Comparison of ENCODE assay signal across 10 mouse cellular contexts in the genomic region with DNA sequence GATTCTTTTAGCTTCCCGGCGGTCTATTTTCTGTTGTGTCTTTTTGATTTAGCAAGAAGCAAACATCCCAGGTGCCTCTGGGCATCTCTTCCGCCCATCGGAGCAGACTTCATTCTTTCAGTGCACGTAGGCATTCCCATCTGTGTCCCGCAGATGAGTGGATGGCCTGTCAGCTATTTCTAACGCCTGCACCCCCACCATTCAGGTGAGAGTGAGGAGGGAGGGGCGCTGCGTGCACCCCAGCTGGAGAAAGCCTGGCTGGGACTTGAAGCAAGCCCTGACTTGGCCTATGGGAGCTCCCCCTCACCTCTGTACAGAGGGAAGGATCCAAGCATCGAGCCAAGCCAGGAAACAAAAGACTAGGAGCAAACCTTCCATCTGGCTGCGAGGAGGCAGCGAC. TPM values are rescaled to one million over a fixed set of nuclear protein-coding genes. Genes with fewer than 3 reads are reported as not detected.
DNase-seq lines count a peak whose midpoint lies in the region; ATAC-seq and TF ChIP-seq lines count a peak whose summit lies in the region.
"Had no signal": no experiment of that assay in that cellular context is flagged by ENCODE, and none has a peak within 500 bp of the region (broad histone marks: within the 10 kb centered on the region; RNA-seq: fewer than 3 reads in every experiment).

No protein-coding gene starts in this region.

- peaks cover 60% of the 10 kb centered on the region for H3K4me1 ChIP-seq in heart, embryonic 10.5 days
- H3K4me1 ChIP-seq in E14TG2a.4 (replicated peaks; ENCODE audit: low read depth, low read length), result peaks cover 35% of the 10 kb centered on the region
- peaks cover 37% of the 10 kb centered on the region for H3K4me1 ChIP-seq in forebrain, embryonic 15.5 days
- peaks cover 42% of the 10 kb centered on the region for H3K4me1 ChIP-seq in limb, embryonic 15.5 days

- 13% methylated on average over 12 of the region's 12 CpGs for WGBS in heart, embryonic 10.5 days
- 6% methylated on average over 12 of the region's 12 CpGs for WGBS in forebrain, embryonic 15.5 days
- WGBS in limb, embryonic 15.5 days, result 18% methylated on average over 12 of the region's 12 CpGs

- peak overlapping the region; percentile 47 for H3K4me2 ChIP-seq in forebrain, embryonic 15.5 days (replicated peaks)
- H3K4me2 ChIP-seq in limb, embryonic 15.5 days, result peak overlapping the region; percentile 10; the same call in 1 of the 2 replicates

- no peaks in the 10 kb centered on the region for H3K36me3 ChIP-seq in heart, embryonic 10.5 days
- no peaks in the 10 kb centered on the region for H3K36me3 ChIP-seq in E14TG2a.4 (ENCODE audit: insufficient read depth, low read length)
- no peaks in the 10 kb centered on the region for H3K36me3 ChIP-seq in forebrain, embryonic 15.5 days
- H3K36me3 ChIP-seq in limb, embryonic 15.5 days, result no peaks in the 10 kb centered on the region

- H3K9me3 ChIP-seq in heart, embryonic 10.5 days, result no peaks in the 10 kb centered on the region
- peaks cover 6% of the 10 kb centered on the region for H3K9me3 ChIP-seq in E14TG2a.4 (ENCODE audit: low read length)
- H3K9me3 ChIP-seq in forebrain, embryonic 15.5 days, result no peaks in the 10 kb centered on the region
- no peaks in the 10 kb centered on the region for H3K9me3 ChIP-seq in limb, embryonic 15.5 days

- H3K9ac ChIP-seq in forebrain, embryonic 15.5 days (replicated peaks), result peak overlapping the region; percentile 41
- 0 out of 2 replicates have a peak overlapping the region, but pooled peaks have one; percentile 2 for H3K9ac ChIP-seq in limb, embryonic 15.5 days

- peak; percentile 24; the same call in 1 of the 2 replicates for ATAC-seq in forebrain, embryonic 15.5 days (replicated peaks)
- ATAC-seq in limb, embryonic 15.5 days (ENCODE audit: insufficient number of reproducible peaks, low FRiP score, low TSS enrichment, low read depth), result no peak
- ATAC-seq in megakaryocyte progenitor cell, adult 5-6 weeks (replicated peaks; ENCODE audit: poor library complexity), result no peak
- no peak for ATAC-seq in erythroblast, adult 5-6 weeks (replicated peaks; ENCODE audit: low FRiP score, poor library complexity, severe bottlenecking)

- peak overlapping the region; percentile 79 for H3K27ac ChIP-seq in heart, embryonic 10.5 days
- peak overlapping the region; percentile 64 for H3K27ac ChIP-seq in forebrain, embryonic 15.5 days (replicated peaks)
- peak overlapping the region; percentile 59 for H3K27ac ChIP-seq in limb, embryonic 15.5 days

- intact Hi-C loops in heart, postnatal 14 days (cut with DNase I), result loop anchor here (1.0 kb wide), 1 partner anchor 14 kb away; no protein-coding TSS in a partner anchor

- H3K27me3 ChIP-seq in heart, embryonic 10.5 days (ENCODE audit: insufficient read depth, poor library complexity, severe bottlenecking), result no peaks in the 10 kb centered on the region
- H3K27me3 ChIP-seq in E14TG2a.4 (ENCODE audit: insufficient read depth, low read length), result peaks cover 45% of the 10 kb centered on the region
- H3K27me3 ChIP-seq in forebrain, embryonic 15.5 days, result no peaks in the 10 kb centered on the region
- H3K27me3 ChIP-seq in limb, embryonic 15.5 days, result no peaks in the 10 kb centered on the region

- no peak for DNase-seq in heart, embryonic 10.5 days (ENCODE audit: low spot score)
- no peak for DNase-seq in heart, postnatal 14 days
- no peak for DNase-seq in cerebellum, postnatal 10 days
- DNase-seq: cerebellum, adult 8-10 months; left cerebral cortex, postnatal 4 days had no signal

- no peak for TF ChIP-seq CTCF in E14TG2a.4 (conservative IDR thresholded peaks at IDR 0.05; ENCODE audit: low read length)

- H3K4me3 ChIP-seq in heart, embryonic 10.5 days, result peak overlapping the region; percentile 36
- 0 out of 2 replicates have a peak overlapping the region, but pooled peaks have one; percentile 30 for H3K4me3 ChIP-seq in E14TG2a.4 (replicated peaks; ENCODE audit: low read length)
- peak overlapping the region; percentile 18 for H3K4me3 ChIP-seq in forebrain, embryonic 15.5 days
- H3K4me3 ChIP-seq in limb, embryonic 15.5 days, result no peak overlapping the region; the same call in 1 of the 2 replicates

RNA-seq across cellular contexts. Expression of a gene that starts 5.4 kb away (rescaled TPM):
- 4.6 and 5.7 TPM in 2 replicates for polyA plus RNA-seq in heart, embryonic 10.5 days (2016; fragmentation: Nextera tagmentation; extraction: Ambion mirVana)
- 10 to 100 TPM; 11.1 to 13.3 TPM for total RNA-seq in heart, postnatal 14 days (2021)
- 6.0 and 6.8 TPM in 2 replicates for polyA plus RNA-seq in forebrain, embryonic 15.5 days (2015; fragmentation: Nextera tagmentation; extraction: Ambion mirVana)
- polyA plus RNA-seq in limb, embryonic 15.5 days (2015; fragmentation: Nextera tagmentation; extraction: Ambion mirVana), result 9.3 and 9.6 TPM in 2 replicates
- total RNA-seq in megakaryocyte progenitor cell, adult 5-6 weeks (2015), result 1.9 TPM in 2 replicates
- total RNA-seq in megakaryocyte progenitor cell, adult 5-6 weeks (2017), result 2.7 and 3.8 TPM in 2 replicates
- 0.19 and 0.42 TPM in 2 replicates for total RNA-seq in erythroblast, adult 5-6 weeks (2015; ENCODE audit: low replicate concordance)
- total RNA-seq in erythroblast, adult 5-6 weeks (2017; ENCODE audit: low replicate concordance), result 1.5 and 2.5 TPM in 2 replicates

RNA-seq across cellular contexts. Expression of a gene that starts 18.2 kb away (rescaled TPM):
- polyA plus RNA-seq in heart, embryonic 10.5 days (2016; fragmentation: Nextera tagmentation; extraction: Ambion mirVana), result 43.2 and 50.1 TPM in 2 replicates
- total RNA-seq in heart, postnatal 14 days (2021), result 10 to 100 TPM; 10.5 to 12.0 TPM
- polyA plus RNA-seq in forebrain, embryonic 15.5 days (2015; fragmentation: Nextera tagmentation; extraction: Ambion mirVana), result 159 and 168 TPM in 2 replicates
- 51.6 and 54.1 TPM in 2 replicates for polyA plus RNA-seq in limb, embryonic 15.5 days (2015; fragmentation: Nextera tagmentation; extraction: Ambion mirVana)
- 15.2 and 15.3 TPM in 2 replicates for total RNA-seq in megakaryocyte progenitor cell, adult 5-6 weeks (2015)
- 4.8 and 5.8 TPM in 2 replicates for total RNA-seq in megakaryocyte progenitor cell, adult 5-6 weeks (2017)
- total RNA-seq in erythroblast, adult 5-6 weeks (2015; ENCODE audit: low replicate concordance), result 0.38 and 1.3 TPM in 2 replicates
- 0.94 TPM in 1 of 2 replicates, not detected in the other for total RNA-seq in erythroblast, adult 5-6 weeks (2017; ENCODE audit: low replicate concordance)
